Mouse (Mus musculus): ENCODE data around the gene Gm17660.

GRCm38 (mm10) chr5:104085366-104085765, 8.0 kb upstream of the Gm17660 start:
- TF ChIP-seq CTCF (IDR thresholded peaks at IDR 0.05; ENCODE audit: borderline replicate concordance, insufficient read depth, low read depth, low read length) (no peak), POLR2A (IDR thresholded peaks at IDR 0.05; ENCODE audit: borderline replicate concordance, insufficient read depth, low read length) (no peak)
